Mouse (Mus musculus): ENCODE results near the gene Nxph4. TPM values are rescaled to one million over a fixed set of nuclear protein-coding genes. Genes with fewer than 3 reads are reported as not detected.

Nxph4 gene
- polyA plus RNA-seq, 1 experiment from 2014 or later: not detected

- Histone ChIP-seq H3K27me3 (ENCODE audit: insufficient read depth, low read length) (no peaks in the 10 kb centered on the region), H3K4me1 (ENCODE audit: insufficient read depth) (no peaks in the 10 kb centered on the region), H3K36me3 (replicated peaks; ENCODE audit: insufficient read depth, low read length) (peaks cover 62% of the 10 kb centered on the region), H3K9ac (replicated peaks) (no peak overlapping the region), H3K4me3 (ENCODE audit: low read depth, low read length) (no peak overlapping the region), H3K27ac (ENCODE audit: low read depth) (no peak overlapping the region), H3K9me3 (ENCODE audit: low read length) (no peaks in the 10 kb centered on the region), H3K4me2 (ENCODE audit: low read depth, low read length) (no peak overlapping the region)
- WGBS (ENCODE audit: insufficient replicate concordance): 85% methylated on average over 18 of the region's 18 CpGs
- DNase-seq (no peak), ATAC-seq (no peak)
- TF ChIP-seq CTCF (IDR thresholded peaks at IDR 0.05; ENCODE audit: low read depth): no peak
- TF ChIP-seq EP300 (IDR thresholded peaks at IDR 0.05; ENCODE audit: low read depth): no peak
Measured at GRCm38 (mm10) chr10:127490160-127491127, 43.9 kb downstream of the Nxph4 start.

GRCm38 (mm10) chr10:127488856-127489255 is 45.5 kb downstream of the Nxph4 start:
- no peak overlapping the region for H3K9ac ChIP-seq (replicated peaks)
- ATAC-seq: no peak
- 85% methylated on average over 7 of the region's 7 CpGs for WGBS (ENCODE audit: insufficient replicate concordance)

GRCm38 (mm10) chr10:127485235-127485634 is 49.1 kb downstream of the Nxph4 start:
- Histone ChIP-seq H3K9ac (replicated peaks) (no peak overlapping the region), H3K4me1 (ENCODE audit: insufficient read depth) (no peaks in the 10 kb centered on the region), H3K4me2 (ENCODE audit: low read depth, low read length) (no peak overlapping the region), H3K27ac (ENCODE audit: low read depth) (no peak overlapping the region), H3K36me3 (replicated peaks; ENCODE audit: insufficient read depth, low read length) (peaks cover 61% of the 10 kb centered on the region), H3K9me3 (ENCODE audit: low read length) (no peaks in the 10 kb centered on the region), H3K27me3 (ENCODE audit: insufficient read depth, low read length) (no peaks in the 10 kb centered on the region), H3K4me3 (ENCODE audit: low read depth, low read length) (no peak overlapping the region)
- TF ChIP-seq CTCF (IDR thresholded peaks at IDR 0.05; ENCODE audit: low read depth): no peak
- no peak for TF ChIP-seq EP300 (IDR thresholded peaks at IDR 0.05; ENCODE audit: low read depth)
- DNase-seq (no peak), ATAC-seq (no peak)
- WGBS (ENCODE audit: insufficient replicate concordance): 79% methylated on average over 10 of the region's 10 CpGs

More at GRCm38 (mm10) chr10:127488856-127489255, 45.5 kb downstream of the Nxph4 start:
- no peak overlapping the region for H3K27ac ChIP-seq (ENCODE audit: low read depth)
- no peaks in the 10 kb centered on the region for H3K27me3 ChIP-seq (ENCODE audit: insufficient read depth, low read length)
- no peaks in the 10 kb centered on the region for H3K4me1 ChIP-seq (ENCODE audit: insufficient read depth)
- DNase-seq: no peak
- H3K4me3 ChIP-seq (ENCODE audit: low read depth, low read length): no peak overlapping the region
- TF ChIP-seq EP300 (IDR thresholded peaks at IDR 0.05; ENCODE audit: low read depth) (no peak), CTCF (IDR thresholded peaks at IDR 0.05; ENCODE audit: low read depth) (no peak)
- no peak overlapping the region for H3K4me2 ChIP-seq (ENCODE audit: low read depth, low read length)
- H3K9me3 ChIP-seq (ENCODE audit: low read length): no peaks in the 10 kb centered on the region
- H3K36me3 ChIP-seq (replicated peaks; ENCODE audit: insufficient read depth, low read length): peaks cover 68% of the 10 kb centered on the region

- Histone ChIP-seq H3K4me1 (ENCODE audit: insufficient read depth) (no peaks in the 10 kb centered on the region), H3K27me3 (ENCODE audit: insufficient read depth, low read length) (no peaks in the 10 kb centered on the region), H3K9ac (replicated peaks) (no peak overlapping the region), H3K27ac (ENCODE audit: low read depth) (peak overlapping the region; percentile 29; the same call in 1 of the 2 replicates), H3K36me3 (replicated peaks; ENCODE audit: insufficient read depth, low read length) (peaks cover 51% of the 10 kb centered on the region), H3K9me3 (ENCODE audit: low read length) (no peaks in the 10 kb centered on the region), H3K4me2 (ENCODE audit: low read depth, low read length) (no peak overlapping the region), H3K4me3 (ENCODE audit: low read depth, low read length) (no peak overlapping the region)
- DNase-seq: no peak
- ATAC-seq: peak; percentile 69
- 50% methylated on average over 19 of the region's 19 CpGs for WGBS (ENCODE audit: insufficient replicate concordance)
- TF ChIP-seq CTCF (IDR thresholded peaks at IDR 0.05; ENCODE audit: low read depth) (peak; percentile 41), EP300 (IDR thresholded peaks at IDR 0.05; ENCODE audit: low read depth) (no peak)
Measured at GRCm38 (mm10) chr10:127480833-127481813, 53.2 kb downstream of the Nxph4 start.

- Histone ChIP-seq H3K4me3 (ENCODE audit: low read depth, low read length) (no peak overlapping the region), H3K4me1 (ENCODE audit: insufficient read depth) (no peaks in the 10 kb centered on the region), H3K27ac (ENCODE audit: low read depth) (no peak overlapping the region), H3K9ac (replicated peaks) (no peak overlapping the region), H3K36me3 (replicated peaks; ENCODE audit: insufficient read depth, low read length) (peaks cover 45% of the 10 kb centered on the region), H3K4me2 (ENCODE audit: low read depth, low read length) (no peak overlapping the region), H3K27me3 (ENCODE audit: insufficient read depth, low read length) (no peaks in the 10 kb centered on the region), H3K9me3 (ENCODE audit: low read length) (no peaks in the 10 kb centered on the region)
- TF ChIP-seq EP300 (IDR thresholded peaks at IDR 0.05; ENCODE audit: low read depth): no peak
- TF ChIP-seq CTCF (IDR thresholded peaks at IDR 0.05; ENCODE audit: low read depth): peak; percentile 61
- 90% methylated on average over 4 of the region's 4 CpGs for WGBS (ENCODE audit: insufficient replicate concordance)
- ATAC-seq: no peak
- DNase-seq: no peak
Measured at GRCm38 (mm10) chr10:127479131-127479530, 55.2 kb downstream of the Nxph4 start.
